Mouse (Mus musculus) ES-E14 (cell line): Measurements from ENCODE around the gene Timm13.

Experiments used
- CHD2 ChIP-seq: IDR thresholded peaks from 2 replicates; pipeline ENCODE4 v1.6.1; 2014; ENCODE audit warnings: mild to moderate bottlenecking, low read depth, low read length, inconsistent platforms
- HCFC1 ChIP-seq: IDR thresholded peaks from 2 replicates; pipeline ENCODE4 v1.6.1; 2012; ENCODE audit warnings: low read length, inconsistent platforms, borderline replicate concordance; ENCODE audit not compliant: insufficient read depth
- MAFK ChIP-seq: IDR thresholded peaks from 2 replicates; pipeline ENCODE4 v1.6.1; 2014; ENCODE audit warnings: mild to moderate bottlenecking, low read depth, low read length, inconsistent platforms; ENCODE audit not compliant: insufficient read depth
- ZC3H11A ChIP-seq: IDR thresholded peaks from 2 replicates; pipeline ENCODE4 v1.6.1; 2012; ENCODE audit warnings: low read depth, mild to moderate bottlenecking, inconsistent platforms, low read length, borderline replicate concordance
- ZNF384 ChIP-seq: IDR thresholded peaks from 2 replicates; pipeline ENCODE4 v1.6.1; 2012; ENCODE audit warnings: low read depth, low read length, inconsistent platforms

- TF ChIP-seq CHD2 (no peak), HCFC1 (peak; percentile 65; the same call in 1 of the 2 replicates), ZNF384 (no peak), MAFK (no peak), ZC3H11A (no peak)
Observed at GRCm38 (mm10) chr10:80854913-80855748, 45.6 kb downstream of the Timm13 start, which contains the start of the genes Lsm7 and Sppl2b.
